Mouse (Mus musculus) adipocyte (in vitro differentiated cells): ENCODE measurements around the gene Cacna1c.

Experiments used
- DNase-seq: peaks from one replicate; pipeline ENCODE4 v3.0.0-alpha.2; 2016; ENCODE audit warnings: low spot score

The Cacna1c gene

GRCm38 (mm10) chr6:118922328-118923211 lies 273.6 kb downstream of the Cacna1c start:
- peak; percentile 78 for DNase-seq

DNA sequence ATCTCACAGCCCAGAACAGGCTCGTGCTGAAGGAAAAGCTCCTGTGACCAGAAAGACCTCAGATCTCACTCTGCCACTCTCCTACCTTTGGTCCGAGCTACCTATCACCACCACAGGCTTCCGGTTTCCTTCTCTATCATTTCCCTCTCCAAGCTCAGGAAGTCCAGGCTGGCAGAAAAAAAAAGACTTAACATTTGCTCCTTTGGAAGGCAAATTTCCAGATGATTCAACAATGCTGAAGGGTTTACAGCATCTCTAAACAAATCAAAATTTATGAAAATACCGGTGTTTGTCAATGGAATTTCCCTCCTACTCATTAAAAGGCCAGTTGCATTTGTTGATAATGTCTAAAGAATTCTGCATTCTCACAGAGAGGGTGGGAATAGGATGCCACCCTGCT lies 288.0 kb downstream of the Cacna1c start:
- no peak for DNase-seq

DNA sequence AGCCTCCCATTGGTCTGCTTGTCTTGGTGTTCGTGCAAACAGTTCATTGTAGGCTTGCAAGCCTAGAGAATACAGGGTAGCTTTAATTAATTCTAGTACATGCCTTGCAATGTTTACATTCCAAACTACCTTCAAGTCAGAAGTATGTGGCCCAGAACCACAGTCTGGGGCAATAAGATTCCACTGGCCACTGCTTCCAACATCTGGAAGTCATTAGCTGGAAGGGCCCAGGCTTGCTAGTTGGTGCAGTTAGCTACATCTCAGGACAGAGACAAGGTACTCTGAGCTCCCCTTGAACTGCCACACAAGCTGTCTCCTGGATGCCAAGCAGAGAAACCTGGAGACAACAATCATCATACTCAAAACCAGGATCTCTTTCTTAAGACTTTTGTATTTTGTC lies 288.5 kb downstream of the Cacna1c start:
- DNase-seq: peak; percentile 42

- DNase-seq: no peak
These were observed 289.3 kb downstream of the Cacna1c start for GRCm38 (mm10) chr6:118906878-118907277.

DNA sequence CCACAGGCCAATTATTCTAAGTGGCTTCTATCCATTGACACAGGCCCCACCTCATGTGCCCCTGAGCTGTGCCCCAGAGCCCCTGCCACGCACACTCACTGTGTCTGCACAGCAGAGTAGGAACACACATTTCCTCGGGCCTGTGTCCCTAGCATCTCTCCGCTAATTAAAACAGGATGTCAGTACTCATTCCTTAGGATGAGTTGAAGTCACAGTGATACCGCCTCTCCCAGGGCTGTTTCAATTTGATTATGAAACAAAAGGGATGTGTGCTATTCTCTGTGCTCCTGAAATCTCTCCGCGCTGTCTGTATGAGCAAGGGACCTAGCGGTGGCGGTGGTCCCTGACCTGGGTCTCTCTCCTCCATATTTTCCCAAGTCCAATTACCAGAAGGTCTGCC lies 296.5 kb downstream of the Cacna1c start:
- no peak for DNase-seq

DNA sequence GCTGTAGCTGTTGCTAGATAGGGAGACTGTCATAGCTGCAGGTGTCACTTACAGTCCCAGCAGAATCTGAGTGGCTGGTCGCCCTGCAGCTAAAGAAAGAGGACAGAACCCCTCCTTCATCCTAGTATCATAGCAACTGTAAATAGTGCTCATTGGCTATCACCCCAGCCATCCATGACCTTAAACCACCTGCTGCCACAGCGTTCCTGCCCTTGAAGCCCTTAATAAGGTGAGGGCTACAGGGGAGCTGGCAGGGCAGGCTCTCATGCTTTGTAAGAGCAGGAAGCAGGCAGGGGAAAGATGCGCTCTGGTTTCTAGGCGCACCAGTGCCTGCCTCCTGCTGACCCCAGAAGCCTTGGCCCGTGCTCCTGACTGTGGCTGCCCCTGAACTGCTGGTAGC lies 299.1 kb downstream of the Cacna1c start:
- DNase-seq: no peak

DNA sequence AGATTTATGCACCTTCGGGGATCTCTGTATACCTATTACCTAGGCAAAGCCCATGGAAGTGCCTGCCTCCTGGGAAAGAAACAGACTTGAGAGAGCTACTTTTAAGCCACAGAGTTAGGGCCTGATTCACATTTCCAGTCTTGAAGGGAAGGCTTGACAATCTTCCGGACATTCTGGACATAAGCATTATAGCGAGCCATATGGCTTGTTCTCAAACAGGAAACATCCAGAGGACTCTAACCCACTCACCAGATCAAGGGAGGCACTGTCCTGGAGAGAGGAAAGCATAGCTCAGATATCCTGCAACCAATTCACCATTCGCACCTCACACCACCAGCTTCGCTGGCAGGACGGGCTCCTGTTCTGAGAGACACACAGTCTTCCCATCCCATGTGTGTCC lies 302.2 kb downstream of the Cacna1c start:
- DNase-seq: no peak

DNA sequence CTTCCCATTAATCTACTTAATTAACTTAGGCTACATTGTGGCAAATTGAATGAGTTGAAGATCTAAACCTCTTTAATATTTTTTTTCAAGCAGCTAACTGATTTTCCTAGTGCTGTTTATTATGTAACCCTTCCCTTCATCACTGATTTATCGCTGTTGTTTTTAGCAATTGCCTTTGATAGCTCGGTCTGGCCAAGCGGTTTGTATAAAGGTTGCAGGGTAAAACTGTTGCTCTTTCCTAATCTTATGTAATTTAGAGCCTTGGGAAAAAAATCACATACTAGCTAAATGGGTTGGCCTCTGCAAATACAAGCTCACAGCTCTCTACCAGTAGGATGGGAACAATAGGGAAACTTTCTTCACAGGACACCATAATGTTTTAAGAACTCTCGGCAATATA lies 306.8 kb downstream of the Cacna1c start:
- peak; percentile 90 for DNase-seq

DNA sequence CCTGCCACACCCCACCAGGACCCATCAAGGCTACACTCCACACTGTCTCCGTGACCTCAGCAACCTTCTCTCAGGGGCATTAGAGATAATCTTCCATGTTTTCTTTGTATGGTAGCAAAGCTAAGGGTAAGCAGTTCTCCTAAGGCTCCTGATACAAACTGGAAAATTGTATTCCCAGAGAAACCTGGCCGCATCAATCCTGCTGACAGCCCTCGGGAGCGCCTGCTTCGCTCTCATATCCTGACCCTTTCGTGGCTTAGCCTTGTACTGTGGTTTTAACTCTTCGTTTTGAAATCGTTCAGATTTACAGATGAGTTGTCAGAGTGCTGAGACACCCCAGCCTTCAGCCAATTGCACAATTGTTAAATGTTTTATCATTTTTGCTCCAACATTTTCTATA lies 309.2 kb downstream of the Cacna1c start:
- DNase-seq: no peak

DNA sequence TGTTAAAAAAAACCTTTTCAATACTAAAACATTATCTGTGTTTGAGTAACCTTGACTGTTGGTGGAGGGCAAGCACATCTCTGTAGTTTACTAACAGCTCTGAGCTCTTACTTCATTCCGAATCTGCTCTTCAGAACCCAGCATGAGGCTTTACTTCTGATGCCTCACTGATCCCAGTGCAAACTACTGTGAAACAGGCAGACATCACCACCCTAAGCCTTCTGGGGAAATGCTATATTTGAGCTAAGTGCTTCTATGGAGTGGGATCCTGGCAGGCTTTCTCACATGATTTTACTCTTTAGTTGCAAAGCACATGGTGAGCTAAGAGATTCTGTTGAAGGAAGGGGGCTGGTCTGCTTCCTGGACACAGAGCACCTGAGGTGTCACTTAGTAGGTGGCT lies 311.3 kb downstream of the Cacna1c start:
- DNase-seq: no peak

DNA sequence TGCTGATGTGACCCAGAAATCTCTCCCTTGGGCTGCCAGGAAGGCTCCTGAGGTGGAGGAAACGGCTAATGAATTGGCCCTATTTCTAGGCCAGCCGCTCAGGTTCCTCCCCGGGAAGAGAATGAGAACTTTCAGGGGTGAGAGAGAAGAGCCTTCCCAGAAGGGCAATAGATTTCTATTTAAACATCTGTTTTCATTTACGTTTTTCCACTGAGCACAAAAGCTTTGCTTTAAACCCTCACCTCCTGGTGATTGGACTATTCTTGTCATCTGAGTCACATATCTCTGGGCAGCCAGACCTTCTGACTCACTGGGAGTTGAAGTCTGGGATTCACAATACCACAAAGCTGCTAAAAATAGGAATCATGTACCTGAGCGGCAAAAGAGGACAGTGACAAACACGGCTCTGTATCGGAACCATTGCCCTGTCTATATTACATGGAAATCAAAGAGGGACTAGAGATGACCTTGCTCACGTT lies 312.1 kb downstream of the Cacna1c start:
- DNase-seq: peak; percentile 33

GRCm38 (mm10) chr6:118876204-118876603 lies 320.0 kb downstream of the Cacna1c start:
- peak; percentile 68 for DNase-seq

GRCm38 (mm10) chr6:118870241-118870841 lies 325.9 kb downstream of the Cacna1c start:
- no peak for DNase-seq

GRCm38 (mm10) chr6:118867384-118867783 lies 328.8 kb downstream of the Cacna1c start:
- no peak for DNase-seq

- DNase-seq: no peak
These were observed 329.3 kb downstream of the Cacna1c start for GRCm38 (mm10) chr6:118866889-118867288.

- DNase-seq: peak; percentile 43
These were observed 330.3 kb downstream of the Cacna1c start for GRCm38 (mm10) chr6:118865777-118866380.

DNA sequence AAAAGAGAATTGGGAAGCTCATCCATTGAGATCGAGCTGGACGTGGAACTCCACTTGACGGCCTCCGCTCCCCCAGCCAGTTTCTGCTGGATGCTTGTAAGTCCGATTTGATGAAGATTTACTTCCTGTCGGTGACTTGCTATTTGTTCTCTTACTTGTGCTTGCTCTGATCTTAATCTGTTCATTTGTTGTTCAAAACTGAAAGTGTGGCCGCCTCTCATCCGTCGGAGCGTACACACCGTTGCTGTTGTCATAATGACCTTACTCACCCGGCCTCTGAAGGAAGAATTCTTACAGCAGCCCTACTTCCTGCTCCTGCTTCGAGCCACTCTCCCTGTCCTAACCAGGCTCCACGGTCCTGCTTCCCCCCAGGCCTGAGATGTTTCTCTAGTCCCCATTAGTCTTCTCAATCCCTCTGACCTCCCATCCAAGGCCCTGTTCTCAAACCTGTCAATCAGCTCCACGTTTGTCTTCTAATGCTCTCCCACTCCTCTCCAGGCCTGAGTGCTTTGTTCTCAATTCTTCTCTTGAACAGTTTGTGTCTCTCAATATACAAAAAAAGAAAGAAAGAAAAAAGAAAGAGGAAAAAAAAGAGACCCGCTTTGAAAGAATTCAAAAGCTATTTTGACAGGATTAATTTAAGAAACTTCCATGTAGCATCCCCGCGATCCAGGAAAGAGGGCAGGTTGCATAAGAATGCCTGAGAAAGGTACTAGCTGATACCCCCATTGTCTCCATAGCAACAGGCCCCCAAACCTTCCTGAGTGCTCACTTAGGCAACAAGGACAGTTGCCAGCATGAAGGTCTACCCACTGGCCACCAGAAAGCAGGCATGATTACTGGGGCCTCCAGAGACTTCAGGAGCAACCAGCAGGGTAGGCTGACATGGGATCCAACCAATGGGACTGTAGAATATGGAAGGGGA lies 331.3 kb downstream of the Cacna1c start:
- no peak for DNase-seq

- no peak for DNase-seq
These were observed 333.5 kb downstream of the Cacna1c start for GRCm38 (mm10) chr6:118862727-118863126.

DNA sequence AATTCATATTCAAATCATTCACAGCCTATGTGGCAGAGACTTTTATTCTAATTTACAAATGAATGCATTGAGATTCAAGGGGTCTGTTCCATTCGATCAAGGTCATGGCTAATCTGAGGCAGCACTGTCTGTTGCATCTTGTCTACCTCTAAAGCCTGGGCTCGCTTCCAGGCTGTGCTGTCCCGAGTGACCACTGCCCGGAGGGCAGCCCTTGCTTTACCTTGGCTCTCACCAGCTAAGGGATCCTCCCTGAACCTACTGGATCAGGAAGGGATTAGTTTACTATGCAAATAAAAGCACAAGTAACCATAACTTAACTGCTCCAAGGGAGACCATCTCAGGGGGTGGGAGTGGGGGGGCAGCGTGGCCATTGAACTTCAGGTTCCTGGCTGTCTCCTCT lies 334.1 kb downstream of the Cacna1c start:
- no peak for DNase-seq

- no peak for DNase-seq
These were observed 337.8 kb downstream of the Cacna1c start for GRCm38 (mm10) chr6:118858431-118858830.

- DNase-seq: no peak
These were observed 344.1 kb downstream of the Cacna1c start for GRCm38 (mm10) chr6:118852131-118852530.

DNA sequence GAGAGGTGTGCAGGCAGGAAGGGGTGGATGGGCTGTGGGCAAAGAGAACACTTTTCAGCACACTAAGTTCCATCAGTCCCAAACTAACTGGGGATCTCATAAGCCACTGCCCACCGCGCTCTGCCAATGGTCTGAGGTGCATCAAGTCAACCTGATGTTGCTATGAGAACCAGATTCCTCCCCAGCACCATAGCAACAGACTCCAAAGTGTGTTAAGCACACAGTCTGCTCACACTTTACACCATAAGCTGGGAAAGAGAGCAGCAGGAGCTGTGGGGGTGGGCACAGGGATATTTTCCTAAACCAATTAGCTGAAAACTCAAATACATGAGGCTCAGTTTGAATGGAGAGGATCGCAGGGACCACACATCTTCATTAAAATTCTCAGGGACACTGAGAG lies 345.1 kb downstream of the Cacna1c start:
- DNase-seq: no peak
